Mouse (Mus musculus) embryo, embryonic 9.5 days (tissue): ENCODE data around the gene D17Wsu92e.

Experiments
- DNase-seq: peaks from one replicate; pipeline ENCODE4 v3.0.0-alpha.2; 2017; ENCODE audit errors: extremely low spot score

The D17Wsu92e gene

GRCm38 (mm10) chr17:27746446-27746845, 74.0 kb downstream of the D17Wsu92e start:
- no peak for DNase-seq

- no peak for DNase-seq
These were observed 79.5 kb downstream of the D17Wsu92e start for GRCm38 (mm10) chr17:27740961-27741360.

GRCm38 (mm10) chr17:27734344-27735073, 85.9 kb downstream of the D17Wsu92e start:
- no peak for DNase-seq

GRCm38 (mm10) chr17:27732694-27733093, 87.8 kb downstream of the D17Wsu92e start:
- no peak for DNase-seq

GRCm38 (mm10) chr17:27732152-27732551, 88.3 kb downstream of the D17Wsu92e start:
- DNase-seq, result no peak

- no peak for DNase-seq
These were observed 91.7 kb downstream of the D17Wsu92e start, which contains the start of gene Spdef for GRCm38 (mm10) chr17:27728770-27729169. Gene Spdef, minus strand, starts transcription at chr17:27728955.

- no peak for DNase-seq
These were observed 93.9 kb downstream of the D17Wsu92e start for GRCm38 (mm10) chr17:27726527-27726926.

GRCm38 (mm10) chr17:27725412-27725811, 95.0 kb downstream of the D17Wsu92e start:
- no peak for DNase-seq

GRCm38 (mm10) chr17:27725011-27725410, 95.4 kb downstream of the D17Wsu92e start:
- no peak for DNase-seq

- no peak for DNase-seq
These were observed 96.1 kb downstream of the D17Wsu92e start for GRCm38 (mm10) chr17:27724327-27724726.

- no peak for DNase-seq
These were observed 99.3 kb downstream of the D17Wsu92e start for GRCm38 (mm10) chr17:27721125-27721664.

- no peak for DNase-seq
These were observed 100.1 kb downstream of the D17Wsu92e start for GRCm38 (mm10) chr17:27720326-27720725.

GRCm38 (mm10) chr17:27719663-27720062, 100.8 kb downstream of the D17Wsu92e start:
- no peak for DNase-seq

GRCm38 (mm10) chr17:27718250-27718649, 102.2 kb downstream of the D17Wsu92e start:
- no peak for DNase-seq

GRCm38 (mm10) chr17:27716804-27717203, 103.6 kb downstream of the D17Wsu92e start:
- DNase-seq, result peak; percentile 70

- DNase-seq, result no peak
These were observed 107.6 kb downstream of the D17Wsu92e start for GRCm38 (mm10) chr17:27712832-27713231.

GRCm38 (mm10) chr17:27709650-27710049, 110.8 kb downstream of the D17Wsu92e start:
- DNase-seq, result no peak

GRCm38 (mm10) chr17:27707954-27708661, 112.3 kb downstream of the D17Wsu92e start:
- peak; percentile 99 for DNase-seq

GRCm38 (mm10) chr17:27705661-27706060, 114.8 kb downstream of the D17Wsu92e start:
- no peak for DNase-seq

GRCm38 (mm10) chr17:27703961-27704621, 116.4 kb downstream of the D17Wsu92e start:
- no peak for DNase-seq

- peak; percentile 83 for DNase-seq
These were observed 117.9 kb downstream of the D17Wsu92e start for GRCm38 (mm10) chr17:27702518-27702917.

GRCm38 (mm10) chr17:27701856-27702255, 118.6 kb downstream of the D17Wsu92e start:
- DNase-seq, result no peak
